Mouse (Mus musculus): ENCODE measurements around the gene Wwox. TPM values are rescaled to one million over a fixed set of nuclear protein-coding genes. Genes with fewer than 3 reads are reported as not detected.

Wwox gene
- total RNA-seq, 2 experiments from 2014 or later = 8.7 to 10.3 TPM

GRCm38 (mm10) chr8:114468526-114469207, 29.2 kb downstream of the Wwox start:
- no peak for DNase-seq

GRCm38 (mm10) chr8:114469208-114469590, 29.7 kb downstream of the Wwox start:
- no peak for DNase-seq

GRCm38 (mm10) chr8:114473546-114473945, 34.1 kb downstream of the Wwox start:
- DNase-seq = no peak

- no peak for DNase-seq
These were observed 37.5 kb downstream of the Wwox start for GRCm38 (mm10) chr8:114476919-114477318.

GRCm38 (mm10) chr8:114477790-114478189, 38.3 kb downstream of the Wwox start:
- DNase-seq = no peak

- no peak for DNase-seq
These were observed 40.3 kb downstream of the Wwox start for GRCm38 (mm10) chr8:114479749-114480148.

- no peak for DNase-seq
These were observed 52.3 kb downstream of the Wwox start for GRCm38 (mm10) chr8:114491662-114492160.

GRCm38 (mm10) chr8:114499448-114500144, 60.1 kb downstream of the Wwox start:
- DNase-seq = no peak

GRCm38 (mm10) chr8:114501906-114502305, 62.5 kb downstream of the Wwox start:
- no peak for DNase-seq

- DNase-seq = no peak
These were observed 63.7 kb downstream of the Wwox start for GRCm38 (mm10) chr8:114503196-114503595.

- DNase-seq = no peak
These were observed 65.4 kb downstream of the Wwox start for GRCm38 (mm10) chr8:114504889-114505288.

- DNase-seq = no peak
These were observed 66.2 kb downstream of the Wwox start for GRCm38 (mm10) chr8:114505351-114506347.

- DNase-seq = no peak
These were observed 67.9 kb downstream of the Wwox start for GRCm38 (mm10) chr8:114507404-114507803.

GRCm38 (mm10) chr8:114510226-114510625, 70.8 kb downstream of the Wwox start:
- no peak for DNase-seq

GRCm38 (mm10) chr8:114512075-114512935, 72.8 kb downstream of the Wwox start:
- no peak for DNase-seq

- DNase-seq = no peak
These were observed 75.2 kb downstream of the Wwox start for GRCm38 (mm10) chr8:114514692-114515091.

- no peak for DNase-seq
These were observed 83.6 kb downstream of the Wwox start for GRCm38 (mm10) chr8:114523061-114523460.

- DNase-seq = no peak
These were observed 87.3 kb downstream of the Wwox start for GRCm38 (mm10) chr8:114526626-114527267.

- DNase-seq = no peak
These were observed 88.3 kb downstream of the Wwox start for GRCm38 (mm10) chr8:114527648-114528221.

- no peak for DNase-seq
These were observed 90.1 kb downstream of the Wwox start for GRCm38 (mm10) chr8:114529581-114529980.

- DNase-seq = no peak
These were observed 96.7 kb downstream of the Wwox start for GRCm38 (mm10) chr8:114536201-114536600.
